Mouse (Mus musculus): Measurements from ENCODE around the gene Zdhhc14. TPM values are rescaled to one million over a fixed set of nuclear protein-coding genes. Genes with fewer than 3 reads are reported as not detected.

The Zdhhc14 gene
- polyA plus RNA-seq (2012; rRNA removed) = 24.8 and 26.0 TPM in 2 replicates

DNA sequence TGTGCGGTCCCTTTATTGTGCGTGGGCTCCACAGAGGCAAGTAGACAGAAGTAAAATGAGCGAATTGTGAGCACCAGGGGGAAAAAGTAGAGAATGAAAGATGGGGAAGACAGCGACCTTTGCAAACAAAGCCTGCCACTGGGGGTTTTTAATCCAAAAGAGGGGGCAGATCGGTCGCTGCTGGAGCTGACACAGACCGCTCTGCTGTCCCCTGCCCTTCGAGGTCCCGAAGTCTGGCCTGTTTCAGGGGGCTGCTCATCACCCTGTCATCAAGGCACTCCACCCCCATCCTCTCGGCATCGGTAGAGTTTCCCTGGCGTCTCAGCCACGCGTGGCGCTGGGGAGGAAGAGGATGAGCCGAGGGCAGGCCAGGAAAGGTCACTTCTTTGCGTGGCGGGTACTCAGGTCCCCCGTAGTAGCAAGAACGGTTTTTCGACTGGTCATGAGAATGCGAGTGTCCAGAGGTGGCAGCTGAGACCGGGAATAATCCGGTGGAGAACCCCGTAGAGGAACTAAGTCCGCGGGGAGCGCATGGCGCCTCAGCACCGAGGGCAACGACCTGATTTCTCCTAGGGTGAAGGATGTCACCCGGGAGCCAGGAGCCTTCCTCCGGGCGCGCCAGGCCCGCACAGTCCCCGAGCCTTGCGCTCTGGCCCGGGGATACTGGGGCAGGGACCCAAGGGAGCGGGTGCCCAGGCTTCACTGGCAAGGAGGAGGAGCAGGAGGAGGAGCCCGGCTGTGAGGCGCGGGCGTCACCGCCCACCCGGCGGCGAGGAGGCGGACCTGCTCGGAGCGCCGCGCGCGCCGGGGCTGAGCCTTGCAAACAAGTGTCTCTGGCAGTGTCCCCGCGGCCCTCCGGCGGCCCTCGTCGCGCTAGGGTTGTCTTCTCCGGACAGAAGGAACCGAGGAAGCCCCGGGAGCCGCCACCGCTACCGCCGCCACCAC lies at the start of gene Zdhhc14:
Zdhhc14 (plus strand) TSS at position 757 of the 945 bp plus-strand sequence.
- under 1% methylated on average over 70 of the region's 70 CpGs for WGBS
- DNase-seq = peak; percentile 95 to 97
- TF ChIP-seq POLR2A (IDR thresholded peaks at IDR 0.05; ENCODE audit: borderline replicate concordance, insufficient read depth, low read length) (peak; percentile 94), CTCF (IDR thresholded peaks at IDR 0.05; ENCODE audit: borderline replicate concordance, insufficient read depth, low read depth, low read length) (no peak)
- H3K4me3 ChIP-seq (replicated peaks; ENCODE audit: insufficient read depth, low read depth, low read length) = peak within 1 kb of the TSS; percentile 81
- no peaks in the 10 kb centered on the region for H3K27me3 ChIP-seq (ENCODE audit: control insufficient read depth, insufficient read depth, low read length)
- no peaks in the 10 kb centered on the region for H3K4me1 ChIP-seq (ENCODE audit: control insufficient read depth, insufficient read depth, low read length)
- peak within 1 kb of the TSS; percentile 94 for H3K27ac ChIP-seq (ENCODE audit: insufficient read depth, low read length)

DNA sequence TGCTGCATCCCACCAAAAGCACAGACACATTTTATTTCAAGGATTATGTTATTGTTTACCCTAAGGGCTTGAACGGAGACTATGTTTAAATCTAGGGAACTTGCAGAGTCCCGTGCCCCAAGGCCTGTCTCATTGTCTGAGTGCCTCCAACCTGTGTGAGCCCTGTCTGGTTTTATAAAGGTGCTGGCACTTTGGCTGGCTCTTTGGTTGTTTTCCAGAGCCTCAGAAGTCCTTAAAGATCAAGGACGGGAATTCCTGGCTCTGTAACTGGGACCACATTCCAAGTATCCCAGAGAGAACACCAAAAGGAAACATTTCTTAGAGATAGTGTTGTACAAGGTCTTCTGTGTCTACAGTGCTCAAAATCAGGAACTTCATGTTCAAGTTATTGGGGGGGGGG lies 49.1 kb upstream of the Zdhhc14 start:
- H3K4me1 ChIP-seq (ENCODE audit: control insufficient read depth, insufficient read depth, low read length) = no peaks in the 10 kb centered on the region; the same call in 1 of the 2 replicates
- TF ChIP-seq POLR2A (IDR thresholded peaks at IDR 0.05; ENCODE audit: borderline replicate concordance, insufficient read depth, low read length) (no peak), CTCF (IDR thresholded peaks at IDR 0.05; ENCODE audit: borderline replicate concordance, insufficient read depth, low read depth, low read length) (no peak)
- 65% methylated on average over 3 of the region's 3 CpGs for WGBS
- H3K27me3 ChIP-seq (ENCODE audit: control insufficient read depth, insufficient read depth, low read length) = no peaks in the 10 kb centered on the region
- DNase-seq = no peak
- no peak overlapping the region for H3K27ac ChIP-seq (ENCODE audit: insufficient read depth, low read length)
- no peak overlapping the region for H3K4me3 ChIP-seq (replicated peaks; ENCODE audit: insufficient read depth, low read depth, low read length)

DNA sequence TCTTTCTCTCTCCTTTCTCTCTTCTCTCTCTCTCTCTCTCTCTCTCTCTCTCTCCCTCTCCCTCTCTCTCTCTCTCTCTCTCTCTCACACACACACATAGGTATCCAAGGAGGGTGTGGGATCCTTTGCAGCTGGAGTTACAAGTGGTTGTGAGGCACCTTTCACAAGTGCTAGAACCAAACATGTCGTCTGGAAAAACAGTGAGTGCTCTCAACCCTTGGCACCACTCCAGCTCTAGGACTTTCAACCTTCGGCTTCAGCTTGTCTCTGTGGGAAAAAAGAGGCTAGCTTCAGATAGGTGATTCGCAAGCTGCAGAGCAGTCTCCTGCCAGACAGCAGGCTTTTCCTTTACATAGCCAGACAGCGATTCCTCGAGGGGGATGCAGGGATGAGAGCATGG lies 48.6 kb upstream of the Zdhhc14 start:
- no peaks in the 10 kb centered on the region for H3K27me3 ChIP-seq (ENCODE audit: control insufficient read depth, insufficient read depth, low read length)
- H3K4me1 ChIP-seq (ENCODE audit: control insufficient read depth, insufficient read depth, low read length) = no peaks in the 10 kb centered on the region
- H3K4me3 ChIP-seq (replicated peaks; ENCODE audit: insufficient read depth, low read depth, low read length) = no peak overlapping the region
- WGBS = 40% methylated on average over 5 of the region's 5 CpGs
- TF ChIP-seq POLR2A (IDR thresholded peaks at IDR 0.05; ENCODE audit: borderline replicate concordance, insufficient read depth, low read length) = no peak
- no peak for TF ChIP-seq CTCF (IDR thresholded peaks at IDR 0.05; ENCODE audit: borderline replicate concordance, insufficient read depth, low read depth, low read length)
- DNase-seq = no peak
- no peak overlapping the region for H3K27ac ChIP-seq (ENCODE audit: insufficient read depth, low read length)

DNA sequence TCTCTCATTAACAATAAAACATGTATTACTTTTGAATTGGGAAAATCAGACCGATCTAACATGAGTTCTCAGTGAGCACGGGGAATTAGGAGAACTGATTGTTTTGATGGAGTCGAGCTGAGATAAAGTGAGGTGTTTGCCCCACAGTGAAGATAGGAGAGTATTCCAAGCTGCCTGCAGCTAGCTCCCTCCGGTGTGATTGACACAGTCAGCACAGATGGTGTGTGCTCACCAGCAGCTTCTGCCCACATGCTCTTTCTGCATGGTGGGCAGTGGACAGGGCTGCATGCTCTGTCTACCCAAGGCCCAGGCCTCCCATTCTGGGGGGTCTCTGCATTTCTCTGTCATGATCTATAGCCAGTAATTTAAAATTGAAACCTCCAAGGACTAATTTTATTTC lies 38.7 kb upstream of the Zdhhc14 start:
- Histone ChIP-seq H3K4me3 (replicated peaks; ENCODE audit: insufficient read depth, low read depth, low read length) (no peak overlapping the region), H3K27me3 (ENCODE audit: control insufficient read depth, insufficient read depth, low read length) (no peaks in the 10 kb centered on the region), H3K27ac (ENCODE audit: insufficient read depth, low read length) (no peak overlapping the region), H3K4me1 (ENCODE audit: control insufficient read depth, insufficient read depth, low read length) (no peaks in the 10 kb centered on the region; the same call in 1 of the 2 replicates)
- no peak for TF ChIP-seq CTCF (IDR thresholded peaks at IDR 0.05; ENCODE audit: borderline replicate concordance, insufficient read depth, low read depth, low read length)
- no peak for TF ChIP-seq POLR2A (IDR thresholded peaks at IDR 0.05; ENCODE audit: borderline replicate concordance, insufficient read depth, low read length)
- no peak for DNase-seq
- 39% methylated on average over 4 of the region's 4 CpGs for WGBS

DNA sequence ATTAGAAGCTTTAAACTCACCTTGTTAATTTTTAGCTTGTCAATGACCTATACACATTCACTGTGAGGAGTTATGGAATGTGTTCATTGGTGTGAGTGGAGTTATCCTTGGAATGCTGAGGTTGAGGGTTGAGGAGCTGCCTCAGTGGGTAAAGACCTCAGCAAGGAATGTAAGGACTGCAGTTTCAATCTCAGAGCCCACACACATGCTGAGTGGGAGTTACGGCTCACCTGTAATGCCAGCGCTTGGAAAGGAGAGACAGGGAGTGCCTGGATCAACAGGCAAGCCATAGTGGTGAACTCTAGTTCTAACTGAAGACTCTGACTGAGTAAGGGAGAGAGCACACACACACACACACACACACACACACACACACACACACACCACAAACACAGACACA lies 28.4 kb upstream of the Zdhhc14 start:
- Histone ChIP-seq H3K27ac (ENCODE audit: insufficient read depth, low read length) (no peak overlapping the region), H3K4me1 (ENCODE audit: control insufficient read depth, insufficient read depth, low read length) (no peaks in the 10 kb centered on the region), H3K27me3 (ENCODE audit: control insufficient read depth, insufficient read depth, low read length) (no peaks in the 10 kb centered on the region), H3K4me3 (replicated peaks; ENCODE audit: insufficient read depth, low read depth, low read length) (no peak overlapping the region)
- no peak for DNase-seq
- no peak for TF ChIP-seq POLR2A (IDR thresholded peaks at IDR 0.05; ENCODE audit: borderline replicate concordance, insufficient read depth, low read length)
- no peak for TF ChIP-seq CTCF (IDR thresholded peaks at IDR 0.05; ENCODE audit: borderline replicate concordance, insufficient read depth, low read depth, low read length)
- WGBS = 83% methylated on average over 2 of the region's 2 CpGs

DNA sequence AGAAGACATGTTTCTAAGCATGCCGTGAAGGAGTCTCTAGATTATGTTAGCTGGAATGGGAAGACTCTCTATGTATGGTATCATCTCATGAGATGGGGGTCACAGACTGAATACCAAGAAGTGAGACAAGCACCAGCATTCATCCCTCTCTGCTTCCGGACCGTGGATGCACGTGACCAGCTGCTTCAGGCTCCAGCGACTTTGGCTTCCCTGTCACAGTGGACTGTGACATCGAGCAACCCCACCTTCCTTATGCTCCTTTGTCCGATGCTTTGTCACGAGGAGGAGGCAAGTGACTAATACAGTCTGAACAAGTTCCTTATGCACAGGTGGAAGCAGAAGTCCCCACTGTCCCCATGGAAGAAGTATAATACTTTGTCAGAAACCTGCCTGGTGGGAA lies 25.6 kb upstream of the Zdhhc14 start:
- TF ChIP-seq POLR2A (IDR thresholded peaks at IDR 0.05; ENCODE audit: borderline replicate concordance, insufficient read depth, low read length) (no peak), CTCF (IDR thresholded peaks at IDR 0.05; ENCODE audit: borderline replicate concordance, insufficient read depth, low read depth, low read length) (no peak)
- Histone ChIP-seq H3K27me3 (ENCODE audit: control insufficient read depth, insufficient read depth, low read length) (no peaks in the 10 kb centered on the region), H3K4me1 (ENCODE audit: control insufficient read depth, insufficient read depth, low read length) (no peaks in the 10 kb centered on the region), H3K27ac (ENCODE audit: insufficient read depth, low read length) (no peak overlapping the region), H3K4me3 (replicated peaks; ENCODE audit: insufficient read depth, low read depth, low read length) (no peak overlapping the region)
- DNase-seq = no peak
- 57% methylated on average over 8 of the region's 8 CpGs for WGBS

DNA sequence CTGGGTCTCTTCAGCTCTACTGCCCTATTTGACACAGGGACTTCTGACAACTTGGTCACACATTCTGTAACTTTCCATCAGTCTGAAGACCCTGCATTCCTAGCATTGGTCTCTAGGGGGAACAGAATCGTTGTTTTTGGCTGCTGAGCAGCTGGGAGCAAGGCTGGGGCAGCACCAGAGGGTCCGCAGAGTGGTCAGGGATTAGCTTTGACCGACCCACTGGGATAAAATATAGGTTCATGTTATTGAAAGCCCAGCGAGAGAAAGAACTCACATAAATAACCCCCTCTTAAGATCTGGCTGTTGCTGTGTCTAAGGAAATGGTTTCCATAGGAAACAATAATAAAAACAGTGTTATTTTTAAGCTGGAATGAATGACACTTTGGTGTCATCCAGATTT lies 25.2 kb upstream of the Zdhhc14 start:
- no peak for DNase-seq
- no peak overlapping the region for H3K4me3 ChIP-seq (replicated peaks; ENCODE audit: insufficient read depth, low read depth, low read length)

DNA sequence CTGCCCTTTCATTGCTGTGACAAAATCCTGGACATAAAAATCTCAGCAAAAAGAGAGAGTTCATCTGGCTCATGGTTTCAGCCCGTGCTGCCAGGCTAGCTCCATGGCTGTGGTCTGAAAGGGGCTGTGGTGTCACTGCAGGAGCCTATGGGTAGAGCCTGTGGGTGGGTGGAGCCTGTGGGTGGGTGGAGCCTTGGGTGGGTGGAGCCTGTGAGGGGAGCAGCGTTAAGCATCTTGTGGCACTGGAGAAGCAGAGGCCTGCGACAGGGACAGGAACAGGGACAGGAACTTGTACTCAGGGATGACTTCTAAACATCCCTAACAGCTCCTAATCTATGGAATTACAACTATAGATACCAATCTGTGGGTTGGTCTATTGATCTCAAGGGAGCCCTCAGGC lies 20.1 kb upstream of the Zdhhc14 start:
- no peak for DNase-seq
- H3K4me3 ChIP-seq (replicated peaks; ENCODE audit: insufficient read depth, low read depth, low read length) = no peak overlapping the region
- 56% methylated on average over 3 of the region's 3 CpGs for WGBS
- H3K27ac ChIP-seq (ENCODE audit: insufficient read depth, low read length) = no peak overlapping the region
- no peaks in the 10 kb centered on the region for H3K27me3 ChIP-seq (ENCODE audit: control insufficient read depth, insufficient read depth, low read length)
- no peak for TF ChIP-seq POLR2A (IDR thresholded peaks at IDR 0.05; ENCODE audit: borderline replicate concordance, insufficient read depth, low read length)
- no peak for TF ChIP-seq CTCF (IDR thresholded peaks at IDR 0.05; ENCODE audit: borderline replicate concordance, insufficient read depth, low read depth, low read length)
- no peaks in the 10 kb centered on the region for H3K4me1 ChIP-seq (ENCODE audit: control insufficient read depth, insufficient read depth, low read length)

More for the DNA sequence above, 25.2 kb upstream of the Zdhhc14 start:
- no peak overlapping the region for H3K27ac ChIP-seq (ENCODE audit: insufficient read depth, low read length)
- 21% methylated on average over 4 of the region's 4 CpGs for WGBS
- TF ChIP-seq CTCF (IDR thresholded peaks at IDR 0.05; ENCODE audit: borderline replicate concordance, insufficient read depth, low read depth, low read length) (no peak), POLR2A (IDR thresholded peaks at IDR 0.05; ENCODE audit: borderline replicate concordance, insufficient read depth, low read length) (no peak)
- H3K4me1 ChIP-seq (ENCODE audit: control insufficient read depth, insufficient read depth, low read length) = no peaks in the 10 kb centered on the region
- H3K27me3 ChIP-seq (ENCODE audit: control insufficient read depth, insufficient read depth, low read length) = no peaks in the 10 kb centered on the region

All from cerebellum, adult 2 months (tissue).